Comparison of ENCODE assay signal across 12 mouse cellular contexts in genomic region chr3:105307676-105308075, GRCm38 (mm10).
DNase-seq lines count a peak whose midpoint lies in the region; ATAC-seq and TF ChIP-seq lines count a peak whose summit lies in the region.
"Had no signal": no experiment of that assay in that cellular context is flagged by ENCODE, and none has a peak within 500 bp of the region (broad histone marks: within the 10 kb centered on the region; RNA-seq: fewer than 3 reads in every experiment).

No protein-coding gene starts in this region.

- no peak overlapping the region for H3K4me3 ChIP-seq in kidney, postnatal 0 days (replicated peaks; ENCODE audit: low read depth, low read length)
- H3K4me3 ChIP-seq in limb, embryonic 11.5 days (ENCODE audit: low read depth, low read length), result no peak overlapping the region
- H3K4me3 ChIP-seq: forebrain, embryonic 13.5 days; limb, embryonic 12.5 days had no signal

- TF ChIP-seq CTCF in kidney, postnatal 0 days (IDR thresholded peaks at IDR 0.05; ENCODE audit: low read depth), result no peak

- H3K27ac ChIP-seq in kidney, postnatal 0 days, result no peak overlapping the region
- no peak overlapping the region for H3K27ac ChIP-seq in limb, embryonic 11.5 days (replicated peaks; ENCODE audit: low read depth, low read length)
- H3K27ac ChIP-seq: forebrain, embryonic 13.5 days; limb, embryonic 12.5 days had no signal

- H3K9ac ChIP-seq in kidney, postnatal 0 days (ENCODE audit: low read depth, low read length), result no peak overlapping the region
- no peak overlapping the region for H3K9ac ChIP-seq in limb, embryonic 11.5 days (ENCODE audit: low read length)
- H3K9ac ChIP-seq: forebrain, embryonic 13.5 days; limb, embryonic 12.5 days had no signal

- WGBS in kidney, postnatal 0 days, result 34% methylated on average over 2 of the region's 2 CpGs
- 58% methylated on average over 2 of the region's 2 CpGs for WGBS in limb, embryonic 11.5 days

- no peaks in the 10 kb centered on the region for H3K27me3 ChIP-seq in kidney, postnatal 0 days (ENCODE audit: insufficient read depth, low read length)
- H3K27me3 ChIP-seq in limb, embryonic 11.5 days (ENCODE audit: control insufficient read depth, insufficient read depth, low read length), result no peaks in the 10 kb centered on the region
- H3K27me3 ChIP-seq: forebrain, embryonic 13.5 days; limb, embryonic 12.5 days had no signal

- H3K4me1 ChIP-seq in kidney, postnatal 0 days (replicated peaks; ENCODE audit: insufficient read depth, low read length), result no peaks in the 10 kb centered on the region
- no peaks in the 10 kb centered on the region for H3K4me1 ChIP-seq in limb, embryonic 11.5 days (ENCODE audit: control insufficient read depth, insufficient read depth, low read length)
- H3K4me1 ChIP-seq: limb, embryonic 12.5 days had no signal

- no peaks in the 10 kb centered on the region for H3K9me3 ChIP-seq in kidney, postnatal 0 days (replicated peaks; ENCODE audit: low read length)
- no peaks in the 10 kb centered on the region; the same call in 1 of the 2 replicates for H3K9me3 ChIP-seq in limb, embryonic 11.5 days (ENCODE audit: control insufficient read depth, low read length)
- H3K9me3 ChIP-seq: forebrain, embryonic 13.5 days; limb, embryonic 12.5 days had no signal

- no peak overlapping the region for H3K4me2 ChIP-seq in kidney, postnatal 0 days (ENCODE audit: low read length)
- H3K4me2 ChIP-seq in limb, embryonic 11.5 days (ENCODE audit: low read depth, severe bottlenecking), result no peak overlapping the region
- H3K4me2 ChIP-seq: forebrain, embryonic 13.5 days; limb, embryonic 12.5 days had no signal

- H3K36me3 ChIP-seq in kidney, postnatal 0 days (ENCODE audit: insufficient read depth, low read length), result no peaks in the 10 kb centered on the region
- no peaks in the 10 kb centered on the region for H3K36me3 ChIP-seq in limb, embryonic 11.5 days (ENCODE audit: control insufficient read depth, insufficient read depth, low read length)
- H3K36me3 ChIP-seq: limb, embryonic 12.5 days had no signal

- ATAC-seq in kidney, postnatal 0 days (replicated peaks; ENCODE audit: low FRiP score, low read depth), result no peak
- ATAC-seq in limb, embryonic 11.5 days (ENCODE audit: insufficient number of reproducible peaks, low FRiP score, low TSS enrichment, low read depth), result no peak
- ATAC-seq: forebrain, embryonic 13.5 days; intestine, postnatal 0 days; lung, postnatal 0 days had no signal

- DNase-seq in kidney, postnatal 0 days (ENCODE audit: low spot score), result peak; percentile 38
- DNase-seq in kidney, adult 8-10 months, result no peak
- peak; percentile 15 for DNase-seq in ES-CJ7 (ENCODE audit: low read depth, low spot score)
- peak; percentile 1 for DNase-seq in c-Kit-positive CD71-positive TER-119-negative erythroid progenitor cells, embryonic 14.5 days (ENCODE audit: low read depth)
- peak; percentile 63 for DNase-seq in limb, embryonic 11.5 days (ENCODE audit: low spot score)
- no peak for DNase-seq in lung, postnatal 10 days
- no peak for DNase-seq in cerebellum, postnatal 10 days
- no peak for DNase-seq in thymus, postnatal 36 days

Comparison
In these comparisons a context has a peak if more than half of its experiments do, and no peak if none do; other contexts are left out.
1. DNase-seq: peak in kidney, postnatal 0 days (single experiment), ES-CJ7 (single experiment), c-Kit-positive CD71-positive TER-119-negative erythroid progenitor cells, embryonic 14.5 days (single experiment) and limb, embryonic 11.5 days (single experiment); none in kidney, adult 8-10 months (0 of 2), lung, postnatal 10 days (single experiment), cerebellum, postnatal 10 days (0 of 2) and thymus, postnatal 36 days (0 of 2).